Mouse (Mus musculus) liver, embryonic 12.5 days (tissue): ENCODE data around the gene Vill. TPM values are rescaled to one million over a fixed set of nuclear protein-coding genes. Genes with fewer than 3 reads are reported as not detected.

Experiments
- ATAC-seq: fragments of 200-750 bp; cut with Nextera tagmentation; 2 replicates; pipeline ENCODE4 v1.8.0; 2017; ENCODE audit warnings: moderate number of reproducible peaks, mild to moderate bottlenecking, moderate library complexity
- H3K27ac ChIP-seq: fragments of 300-500 bp; sonication (generic); 2 replicates; pipeline ENCODE4 v1.5.1; 2016; ENCODE audit warnings: mild to moderate bottlenecking
- H3K27me3 ChIP-seq: fragments of 300-500 bp; sonication (generic); replicated peaks from 2 replicates; pipeline ENCODE4 v1.6.1; 2016; ENCODE audit warnings: mild to moderate bottlenecking, moderate library complexity
- H3K36me3 ChIP-seq: fragments of 300-500 bp; sonication (generic); 2 replicates; pipeline ENCODE4 v1.6.1; 2016; ENCODE audit warnings: mild to moderate bottlenecking, moderate library complexity
- H3K4me1 ChIP-seq: fragments of 300-500 bp; sonication (generic); 2 replicates; pipeline ENCODE4 v1.6.1; 2016
- H3K4me2 ChIP-seq: fragments of 300-500 bp; sonication (generic); 2 replicates; pipeline ENCODE4 v1.6.1; 2016; ENCODE audit warnings: mild to moderate bottlenecking, moderate library complexity
- H3K4me3 ChIP-seq: fragments of 300-500 bp; sonication (generic); 2 replicates; pipeline ENCODE4 v1.5.1; 2016; ENCODE audit warnings: mild to moderate bottlenecking, moderate library complexity
- H3K9ac ChIP-seq: fragments of 300-500 bp; sonication (generic); 2 replicates; pipeline ENCODE4 v1.6.1; 2016; ENCODE audit warnings: mild to moderate bottlenecking, moderate library complexity
- H3K9me3 ChIP-seq: fragments of 300-500 bp; sonication (generic); replicated peaks from 2 replicates; pipeline ENCODE4 v1.6.1; 2016; ENCODE audit warnings: mild to moderate bottlenecking, moderate library complexity
- WGBS: fragments of 180-500 bp; shearing (Covaris S2); methylation state at CpG from one replicate; pipeline ENCODE4 v1.1.7; 2016; ENCODE audit not compliant: insufficient replicate concordance; 5-methylcytosine and 5-hydroxymethylcytosine counted together
- polyA plus RNA-seq: library from polyadenylated mRNA; unstranded; fragments of >200 nt; fragmentation: Nextera tagmentation; extraction: Ambion mirVana; gene quantifications from 2 replicates; pipeline ENCODE4 v1.2.1, GENCODE M21; 2016

Vill gene
- polyA plus RNA-seq, 1 experiment from 2014 or later: 12.7 TPM

DNA sequence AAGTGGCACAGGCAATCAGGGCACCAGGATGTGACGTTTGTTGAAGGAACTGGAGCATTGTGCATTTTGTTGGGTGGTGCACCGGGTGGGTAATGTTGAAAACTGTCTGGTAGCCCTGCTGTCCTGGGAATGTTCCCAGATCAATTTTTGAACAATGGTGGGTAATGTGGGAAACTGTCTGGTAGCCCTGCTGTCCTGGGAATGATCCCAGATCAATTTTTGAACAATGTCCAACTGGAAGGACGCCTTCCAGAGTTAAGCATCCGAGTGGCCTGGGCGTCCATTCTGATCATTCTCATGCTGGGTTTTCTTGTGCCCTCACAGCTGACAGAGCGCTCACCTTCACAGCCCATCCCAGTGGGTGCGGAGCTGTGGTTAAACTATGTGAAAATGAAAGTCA, 25.2 kb upstream of the Vill start:
- ATAC-seq: no peak
- H3K27ac ChIP-seq: no peak overlapping the region
- no peak overlapping the region for H3K9ac ChIP-seq
- 73% methylated on average over 7 of the region's 7 CpGs for WGBS
- no peaks in the 10 kb centered on the region for H3K9me3 ChIP-seq
- H3K4me1 ChIP-seq: 0 out of 2 replicates have a peak, but pooled peaks cover 6% of the 10 kb centered on the region
- H3K4me3 ChIP-seq: no peak overlapping the region
- H3K4me2 ChIP-seq: no peak overlapping the region
- peaks cover 14% of the 10 kb centered on the region for H3K36me3 ChIP-seq
- no peaks in the 10 kb centered on the region for H3K27me3 ChIP-seq

DNA sequence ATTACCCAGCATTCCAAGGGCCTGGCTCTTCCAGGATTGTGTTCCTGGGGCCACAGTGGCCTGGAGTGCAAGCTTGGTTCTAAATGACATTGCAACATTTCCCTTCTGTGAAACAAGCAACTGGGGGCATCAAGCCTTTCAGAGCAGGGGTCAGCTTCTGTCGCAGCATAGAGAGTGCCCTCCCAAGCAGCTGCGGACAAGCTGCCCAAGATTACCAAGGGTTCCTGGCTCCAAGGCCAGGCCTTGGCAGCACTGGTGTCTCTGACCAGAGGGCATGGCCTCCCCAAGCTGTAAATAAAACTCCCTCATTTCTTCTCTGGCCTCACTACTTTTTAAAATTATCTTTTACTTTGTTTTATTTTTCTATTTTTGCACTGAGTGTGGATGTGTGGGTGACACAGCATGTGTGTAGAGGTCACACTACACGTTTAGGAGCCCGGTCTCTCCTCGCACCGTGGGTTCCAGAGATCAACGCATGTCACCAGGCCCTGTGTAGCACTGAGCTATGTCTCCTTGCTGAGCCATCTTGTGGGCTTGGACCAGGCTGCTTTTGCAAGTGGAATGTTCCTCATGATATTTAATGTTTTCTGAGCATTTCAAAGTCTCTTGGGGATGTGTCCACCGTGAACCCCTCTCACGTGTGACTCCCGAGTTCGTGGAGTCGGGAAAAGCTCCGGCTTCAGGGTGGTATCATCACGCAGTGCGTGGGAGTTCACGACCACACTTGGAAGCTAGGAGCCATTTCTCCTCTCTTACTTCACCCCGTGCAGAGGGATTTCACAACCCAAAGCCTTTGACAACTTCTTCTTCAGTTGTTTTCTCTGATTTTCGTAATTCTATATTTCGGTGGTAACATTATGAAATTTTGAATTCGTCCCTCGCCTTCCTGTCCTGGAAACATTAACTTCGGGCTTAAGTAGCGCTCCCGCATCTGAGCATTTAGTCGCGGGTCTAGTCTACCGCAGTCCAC, 24.1 kb upstream of the Vill start:
- H3K9ac ChIP-seq: no peak overlapping the region
- ATAC-seq: no peak

GRCm38 (mm10) chr9:119029568-119029967, 23.0 kb upstream of the Vill start:
- H3K36me3 ChIP-seq: peaks cover 30% of the 10 kb centered on the region
- H3K4me2 ChIP-seq: no peak overlapping the region
- H3K9me3 ChIP-seq: no peaks in the 10 kb centered on the region
- no peak overlapping the region for H3K4me3 ChIP-seq
- H3K9ac ChIP-seq: no peak overlapping the region
- H3K27ac ChIP-seq: no peak overlapping the region
- peak; percentile 47; the same call in 1 of the 2 replicates for ATAC-seq
- no peaks in the 10 kb centered on the region for H3K4me1 ChIP-seq
- 53% methylated on average over 7 of the region's 7 CpGs for WGBS
- H3K27me3 ChIP-seq: no peaks in the 10 kb centered on the region

More for the DNA sequence above, 24.1 kb upstream of the Vill start:
- H3K4me3 ChIP-seq: no peak overlapping the region
- no peak overlapping the region for H3K27ac ChIP-seq
- no peaks in the 10 kb centered on the region for H3K9me3 ChIP-seq
- H3K27me3 ChIP-seq: no peaks in the 10 kb centered on the region
- no peak overlapping the region for H3K4me2 ChIP-seq
- 83% methylated on average over 27 of the region's 27 CpGs for WGBS
- peaks cover 19% of the 10 kb centered on the region for H3K36me3 ChIP-seq
- H3K4me1 ChIP-seq: 0 out of 2 replicates have a peak, but pooled peaks cover 6% of the 10 kb centered on the region

GRCm38 (mm10) chr9:119031038-119031437, 21.5 kb upstream of the Vill start:
- no peaks in the 10 kb centered on the region for H3K9me3 ChIP-seq
- no peak overlapping the region for H3K4me3 ChIP-seq
- no peak for ATAC-seq
- H3K27me3 ChIP-seq: no peaks in the 10 kb centered on the region
- no peak overlapping the region for H3K9ac ChIP-seq
- no peak overlapping the region for H3K27ac ChIP-seq
- no peak overlapping the region for H3K4me2 ChIP-seq
- WGBS: 71% methylated on average over 4 of the region's 4 CpGs
- peaks cover 30% of the 10 kb centered on the region for H3K36me3 ChIP-seq
- no peaks in the 10 kb centered on the region for H3K4me1 ChIP-seq

DNA sequence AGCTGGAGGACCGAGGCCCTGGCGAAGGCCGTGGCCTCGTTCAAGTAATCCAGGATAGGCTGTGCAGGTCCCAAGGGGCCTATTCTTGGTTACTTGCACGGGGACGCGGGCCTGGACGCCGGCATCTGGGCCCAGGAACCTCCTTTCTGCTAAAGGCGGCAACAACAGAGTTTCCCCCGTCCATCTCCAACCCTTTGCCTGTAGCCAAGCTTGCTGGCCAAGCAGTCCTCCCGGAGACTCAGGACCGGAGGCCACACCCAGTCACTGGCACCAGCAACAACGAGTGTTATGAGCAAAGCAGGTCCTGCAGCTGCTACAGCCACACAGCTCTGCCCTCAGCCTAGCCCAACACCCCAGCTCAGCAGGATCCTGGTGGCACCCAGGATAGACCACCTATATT, 20.8 kb upstream of the Vill start:
- WGBS: 85% methylated on average over 14 of the region's 14 CpGs
- no peak overlapping the region for H3K27ac ChIP-seq
- ATAC-seq: no peak

DNA sequence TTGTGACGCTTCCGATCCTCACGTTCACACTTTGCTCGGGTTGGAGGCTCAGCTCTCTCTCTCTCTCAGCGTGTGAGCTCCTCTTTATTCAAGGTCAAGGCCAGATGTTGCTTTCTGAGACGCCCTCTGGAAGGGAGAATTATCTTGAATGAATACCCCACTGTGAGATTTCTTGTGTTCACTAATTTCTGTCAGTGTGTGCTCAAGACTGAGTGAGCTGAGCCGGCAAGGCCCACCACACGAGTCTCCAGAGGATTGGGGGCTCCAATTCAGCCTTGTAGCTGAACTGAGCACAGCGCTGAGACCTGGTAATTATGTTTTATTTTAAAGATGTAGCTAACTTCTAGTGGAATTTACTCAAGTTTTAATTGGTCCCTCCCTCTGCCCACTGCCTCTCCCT, 20.0 kb upstream of the Vill start:
- Histone ChIP-seq H3K27ac (no peak overlapping the region), H3K4me1 (no peaks in the 10 kb centered on the region), H3K27me3 (no peaks in the 10 kb centered on the region), H3K9me3 (no peaks in the 10 kb centered on the region), H3K9ac (no peak overlapping the region), H3K4me3 (no peak overlapping the region), H3K36me3 (peaks cover 30% of the 10 kb centered on the region), H3K4me2 (no peak overlapping the region)
- no peak for ATAC-seq
- WGBS: 79% methylated on average over 9 of the region's 9 CpGs

More for the DNA sequence above, 20.8 kb upstream of the Vill start:
- Histone ChIP-seq H3K4me2 (no peak overlapping the region), H3K9ac (no peak overlapping the region), H3K9me3 (no peaks in the 10 kb centered on the region), H3K4me1 (no peaks in the 10 kb centered on the region), H3K4me3 (no peak overlapping the region), H3K36me3 (peaks cover 30% of the 10 kb centered on the region), H3K27me3 (no peaks in the 10 kb centered on the region)

DNA sequence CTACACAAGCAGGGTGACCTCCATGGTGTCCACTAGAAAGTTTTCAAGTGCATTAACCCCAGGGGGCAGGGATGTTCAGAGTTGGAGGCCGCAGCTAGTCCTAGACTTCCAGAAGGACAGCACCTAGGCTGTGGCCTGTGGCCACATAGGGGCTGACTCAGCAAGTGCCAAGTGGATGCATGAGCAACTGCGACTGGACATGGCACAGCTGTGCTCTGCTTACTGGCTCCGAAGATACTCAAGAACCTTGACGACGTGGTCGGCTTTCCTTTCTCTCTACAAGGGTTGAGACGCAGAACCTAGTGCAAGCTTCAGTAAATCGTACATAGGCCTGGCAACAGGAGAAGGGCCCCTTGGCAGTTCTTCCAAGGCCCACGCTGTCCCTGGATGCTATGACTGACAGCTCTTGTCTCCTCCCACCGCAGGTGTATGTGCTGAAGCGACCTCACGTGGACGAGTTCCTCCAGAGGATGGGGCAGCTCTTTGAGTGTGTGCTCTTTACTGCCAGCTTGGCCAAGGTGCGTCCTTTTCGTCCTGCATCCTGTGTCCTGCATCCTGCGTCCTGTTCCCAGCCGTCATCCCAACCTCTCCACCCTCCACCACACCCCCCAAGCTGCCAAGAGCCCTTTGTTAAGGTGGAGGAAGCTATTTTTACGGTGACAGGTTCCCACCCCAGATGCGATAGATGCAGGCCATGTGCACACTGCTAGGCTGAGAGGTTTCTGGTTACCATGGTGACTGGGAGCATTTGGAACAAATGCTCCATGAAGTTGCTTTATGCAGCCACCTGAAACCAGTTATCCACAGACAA, 19.3 kb upstream of the Vill start:
- ATAC-seq: no peak
- 81% methylated on average over 19 of the region's 19 CpGs for WGBS
- Histone ChIP-seq H3K9ac (no peak overlapping the region), H3K4me2 (no peak overlapping the region), H3K27ac (no peak overlapping the region), H3K4me3 (no peak overlapping the region), H3K9me3 (no peaks in the 10 kb centered on the region), H3K27me3 (no peaks in the 10 kb centered on the region), H3K4me1 (peaks cover 2% of the 10 kb centered on the region; the same call in 1 of the 2 replicates), H3K36me3 (peaks cover 35% of the 10 kb centered on the region)

DNA sequence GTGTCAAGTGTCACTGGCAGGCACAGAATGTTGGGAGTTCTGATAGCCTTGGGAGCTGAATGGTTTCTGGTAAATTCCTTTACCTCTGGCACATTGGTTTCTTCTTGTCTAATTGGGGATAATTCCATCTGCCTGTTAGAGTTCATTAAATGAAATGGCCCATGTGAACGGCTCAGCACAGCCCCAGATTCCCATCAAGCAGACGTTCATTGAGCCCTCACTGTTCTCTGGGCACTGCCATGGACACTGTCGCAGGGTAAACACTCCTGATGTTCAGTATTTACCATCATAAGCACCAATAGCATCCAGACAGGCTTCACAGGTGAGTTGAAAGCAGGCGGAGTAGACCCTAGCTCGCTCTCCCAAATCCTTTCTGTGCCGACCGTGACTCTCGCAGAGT, 18.5 kb upstream of the Vill start:
- H3K36me3 ChIP-seq: peaks cover 35% of the 10 kb centered on the region
- no peak overlapping the region for H3K9ac ChIP-seq
- ATAC-seq: no peak
- H3K27ac ChIP-seq: no peak overlapping the region
- no peaks in the 10 kb centered on the region for H3K27me3 ChIP-seq
- no peaks in the 10 kb centered on the region for H3K9me3 ChIP-seq
- H3K4me2 ChIP-seq: no peak overlapping the region
- no peak overlapping the region for H3K4me3 ChIP-seq
- 84% methylated on average over 8 of the region's 8 CpGs for WGBS
- peaks cover 7% of the 10 kb centered on the region; the same call in 1 of the 2 replicates for H3K4me1 ChIP-seq

DNA sequence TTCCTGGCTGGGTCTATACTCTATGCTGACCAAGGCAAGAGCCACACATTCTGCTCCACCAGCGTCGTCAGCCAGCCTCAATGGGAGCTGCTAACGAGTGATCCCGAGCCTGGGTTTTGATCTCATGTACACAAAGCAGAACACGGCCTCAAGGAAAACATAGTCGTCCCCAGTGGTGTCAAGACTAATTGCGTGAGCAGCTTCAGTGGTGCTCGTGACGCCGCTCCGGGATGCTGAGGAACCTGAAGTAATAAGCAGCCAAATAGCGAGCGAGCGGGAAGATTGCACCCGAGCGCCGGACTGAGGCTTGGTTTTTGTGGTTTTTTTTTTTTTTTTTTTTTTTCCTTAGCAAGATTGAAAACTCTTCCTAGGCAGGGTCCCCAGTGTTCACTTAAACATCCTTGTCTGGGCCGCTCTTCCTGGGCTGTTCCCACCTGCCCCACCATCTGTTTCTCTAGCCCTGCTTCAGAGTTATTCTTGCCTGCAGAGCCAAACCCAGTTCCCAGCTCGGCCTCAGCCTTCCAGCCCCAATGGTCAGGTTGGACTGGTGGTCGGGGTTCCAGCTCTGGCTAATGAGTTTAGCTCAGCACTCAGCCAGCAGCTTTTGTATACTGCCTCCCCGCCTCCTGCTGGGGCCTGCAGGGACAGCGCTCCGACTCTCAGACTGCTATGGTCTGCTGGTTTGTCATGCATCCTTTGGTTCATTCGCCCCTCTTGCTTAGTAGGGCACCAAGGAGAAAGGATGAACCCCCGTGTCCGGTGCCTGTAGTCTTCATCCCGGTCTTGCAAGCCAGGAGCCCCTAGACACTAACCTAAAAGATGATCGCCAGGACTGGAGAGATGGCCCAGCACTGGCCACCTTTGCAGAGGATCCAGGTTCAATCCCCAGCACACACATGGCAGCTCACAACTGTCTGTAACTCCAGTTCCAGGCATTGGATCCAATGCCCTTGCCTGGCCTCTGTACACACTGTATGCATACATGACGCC, 17.6 kb upstream of the Vill start:
- H3K9me3 ChIP-seq: no peaks in the 10 kb centered on the region
- H3K4me3 ChIP-seq: no peak overlapping the region
- H3K9ac ChIP-seq: no peak overlapping the region
- peaks cover 35% of the 10 kb centered on the region for H3K36me3 ChIP-seq
- H3K4me2 ChIP-seq: no peak overlapping the region
- no peak for ATAC-seq
- peaks cover 7% of the 10 kb centered on the region; the same call in 1 of the 2 replicates for H3K4me1 ChIP-seq
- no peak overlapping the region for H3K27ac ChIP-seq
- no peaks in the 10 kb centered on the region for H3K27me3 ChIP-seq
- WGBS: 77% methylated on average over 29 of the region's 29 CpGs

DNA sequence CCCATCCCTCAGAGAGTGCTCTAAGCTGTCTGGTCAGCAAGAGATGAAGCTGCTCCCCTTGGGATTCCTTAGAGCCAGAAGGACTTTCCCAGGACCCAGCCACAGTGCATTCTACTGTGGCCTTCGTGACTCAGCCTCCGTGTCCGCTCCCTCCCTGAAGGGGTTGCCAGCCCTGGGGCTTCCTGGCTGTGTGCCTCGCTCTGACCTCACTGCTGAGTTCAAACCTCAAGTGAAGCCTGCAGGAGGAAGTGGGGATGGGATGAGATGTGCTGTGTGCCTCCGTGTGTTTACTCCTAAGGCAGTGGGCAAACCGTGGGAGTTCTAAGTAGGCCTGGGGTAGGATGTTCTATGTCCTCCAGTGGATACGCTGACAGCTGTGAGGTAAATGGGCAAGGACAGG, 16.7 kb upstream of the Vill start:
- WGBS: 52% methylated on average over 7 of the region's 7 CpGs
- ATAC-seq: no peak

DNA sequence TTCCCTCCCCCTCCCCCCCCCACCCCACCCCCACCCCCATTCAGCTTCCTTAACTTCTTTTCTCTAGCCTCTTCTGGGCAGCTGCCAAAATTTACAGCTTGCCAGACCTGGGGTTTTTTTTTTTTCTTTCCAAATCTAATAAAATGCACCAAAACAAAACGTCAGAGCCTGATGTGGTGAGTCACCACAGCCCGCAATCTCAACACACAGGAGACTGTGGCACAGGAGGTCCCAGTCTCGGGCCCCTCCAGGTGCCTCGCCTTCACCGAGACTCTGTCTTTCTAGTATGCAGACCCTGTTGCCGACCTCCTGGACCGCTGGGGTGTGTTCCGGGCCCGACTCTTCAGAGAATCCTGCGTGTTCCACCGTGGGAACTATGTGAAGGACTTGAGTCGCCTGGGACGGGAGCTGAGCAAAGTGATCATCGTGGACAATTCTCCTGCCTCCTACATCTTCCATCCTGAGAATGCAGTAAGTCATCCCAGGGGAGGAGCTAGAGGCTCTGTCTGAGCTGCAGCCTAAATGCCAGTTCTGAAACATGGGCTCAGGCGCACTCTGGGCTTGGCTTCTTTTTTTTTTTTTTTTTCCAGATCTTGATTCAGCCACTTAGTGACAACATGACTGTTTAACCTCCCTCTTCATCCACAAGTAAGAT, 15.4 kb upstream of the Vill start:
- whole genome bisulfite sequencing: 76% methylated on average over 15 of the region's 15 CpGs
- no peak overlapping the region for H3K9ac ChIP-seq
- no peak for ATAC-seq
- no peak overlapping the region for H3K4me3 ChIP-seq
- H3K4me2 ChIP-seq: no peak overlapping the region
- H3K4me1 ChIP-seq: peaks cover 7% of the 10 kb centered on the region; the same call in 1 of the 2 replicates
- peaks cover 33% of the 10 kb centered on the region for H3K36me3 ChIP-seq
- no peaks in the 10 kb centered on the region for H3K9me3 ChIP-seq
- no peaks in the 10 kb centered on the region for H3K27me3 ChIP-seq
- H3K27ac ChIP-seq: no peak overlapping the region

More for the DNA sequence above, 16.7 kb upstream of the Vill start:
- Histone ChIP-seq H3K4me3 (no peak overlapping the region), H3K36me3 (peaks cover 39% of the 10 kb centered on the region), H3K9me3 (no peaks in the 10 kb centered on the region), H3K4me1 (peaks cover 7% of the 10 kb centered on the region; the same call in 1 of the 2 replicates), H3K9ac (no peak overlapping the region), H3K27ac (no peak overlapping the region), H3K4me2 (no peak overlapping the region), H3K27me3 (no peaks in the 10 kb centered on the region)
